Mouse (Mus musculus): ENCODE data around the gene Nudt8. TPM values are rescaled to one million over a fixed set of nuclear protein-coding genes. Genes with fewer than 3 reads are reported as not detected.
"Not testable (repeated sequence)": the region's sequence is repeated elsewhere in the genome, so short reads cannot be mapped to it uniquely, and the experiment has no call there.

Gene Nudt8
- polyA plus RNA-seq, 1 experiment from 2014 or later: 35.1 TPM

- in situ Hi-C loops (cut with MboI; ENCODE audit: low pct_unique_long_range_greater_than_20kb): no loop called here
- POLR2A ChIA-PET: interaction anchor here (0.6 to 1.6 kb wide), 3 partner anchors 9 to 22 kb away, joined by 3 to 7 read pairs (median 3); no protein-coding TSS in a partner anchor
- H3K27me3 ChIP-seq: peaks cover 2% of the 10 kb centered on the region
- TF ChIP-seq CTCF (IDR thresholded peaks at IDR 0.05): no peak
- DNase-seq (ENCODE audit: low read depth, low spot score): no peak
- no peak for ATAC-seq
- CTCF ChIA-PET: interaction anchor here (1.2 kb wide), 1 partner anchor 20 kb away, joined by 3 read pairs; no protein-coding TSS in a partner anchor
These were observed 27.2 kb downstream of the Nudt8 start for GRCm38 (mm10) chr19:4027576-4027975.

DNA sequence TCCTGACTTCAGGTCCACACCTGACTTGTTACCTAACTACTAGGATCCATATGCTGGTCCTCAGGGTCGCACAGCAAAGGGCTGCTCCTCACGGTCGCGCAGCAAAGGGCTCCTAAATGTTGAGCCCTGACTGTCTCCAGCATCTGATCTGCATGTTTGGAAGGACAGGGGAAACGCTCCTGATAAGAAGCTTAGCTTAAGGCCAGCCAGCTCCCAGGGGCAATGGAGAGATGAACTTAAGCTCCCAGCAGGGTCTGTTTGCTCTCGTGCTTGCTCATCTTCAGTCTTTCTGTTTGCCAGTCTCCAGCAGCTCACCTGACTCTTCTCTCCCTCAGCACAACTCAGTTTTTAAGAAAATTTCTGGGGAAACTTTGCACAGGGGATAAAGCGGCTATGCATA is 32.3 kb downstream of the Nudt8 start:
- TF ChIP-seq CTCF (IDR thresholded peaks at IDR 0.05): no peak
- in situ Hi-C loops (cut with MboI; ENCODE audit: low pct_unique_long_range_greater_than_20kb): no loop called here
- CTCF ChIA-PET: interaction anchor here (1.0 to 2.6 kb wide), 4 partner anchors 13 to 20 kb away, joined by 3 to 8 read pairs (median 3); partner anchors contain the start of gene Gstp2

DNA sequence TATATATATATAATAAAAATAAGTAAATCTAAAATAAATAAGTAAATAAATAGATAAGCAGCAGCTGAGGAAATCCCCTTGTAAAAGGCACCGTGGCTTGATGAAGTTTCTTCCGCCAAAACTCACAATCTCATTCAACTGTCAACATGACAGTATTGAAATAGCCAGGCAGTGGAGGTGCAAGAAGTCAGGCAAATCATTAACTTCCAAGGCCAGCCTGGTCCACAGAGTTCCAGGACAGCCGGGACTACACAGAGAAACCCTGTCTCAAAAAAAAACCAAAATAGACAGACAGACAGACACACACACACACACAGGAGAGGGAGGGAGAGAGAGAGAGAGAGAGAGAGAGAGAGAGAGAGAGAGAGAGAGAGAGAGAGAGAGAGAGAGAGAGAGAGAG is 32.9 kb downstream of the Nudt8 start:
- no peaks in the 10 kb centered on the region for H3K27me3 ChIP-seq
- ATAC-seq: no peak
- in situ Hi-C loops (cut with MboI; ENCODE audit: low pct_unique_long_range_greater_than_20kb): no loop called here
- TF ChIP-seq CTCF (IDR thresholded peaks at IDR 0.05): no peak
- ChIA-PET POLR2A (no interaction called here), CTCF (interaction anchor here (1.0 to 2.6 kb wide), 5 partner anchors 11 to 20 kb away, joined by 3 to 8 read pairs (median 3); partner anchors contain the start of gene Gstp2)
- no peak for DNase-seq (ENCODE audit: low read depth, low spot score)

More for the DNA sequence above, 32.3 kb downstream of the Nudt8 start:
- POLR2A ChIA-PET: no interaction called here
- no peak for ATAC-seq
- H3K27me3 ChIP-seq: no peaks in the 10 kb centered on the region
- DNase-seq (ENCODE audit: low read depth, low spot score): no peak

DNA sequence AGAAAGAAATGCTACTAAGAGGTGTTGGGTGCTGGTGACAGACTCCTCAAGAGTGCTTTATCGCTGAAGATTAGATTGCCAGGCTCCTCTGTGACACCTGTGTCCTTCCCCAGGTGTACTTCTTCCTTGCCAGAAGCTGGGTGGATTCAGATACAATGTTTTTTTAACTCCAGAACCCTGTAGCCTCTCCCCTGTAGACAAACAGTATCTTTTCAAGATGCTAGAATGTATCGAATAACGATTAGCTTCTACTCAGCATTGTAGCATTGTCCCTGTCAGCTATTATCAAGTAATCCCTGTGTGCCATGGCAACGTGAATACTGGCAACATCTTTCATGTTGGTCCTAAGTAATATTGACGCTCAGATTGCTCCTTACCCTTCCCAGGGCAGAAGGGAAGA is 33.4 kb downstream of the Nudt8 start:
- TF ChIP-seq CTCF (IDR thresholded peaks at IDR 0.05): no peak
- ATAC-seq: no peak
- in situ Hi-C loops (cut with MboI; ENCODE audit: low pct_unique_long_range_greater_than_20kb): no loop called here
- ChIA-PET CTCF (interaction anchor here (1.0 to 2.6 kb wide), 5 partner anchors 10 to 20 kb away, joined by 3 to 8 read pairs (median 3); partner anchors contain the start of gene Gstp2), POLR2A (interaction anchor here (0.6 kb wide), 2 partner anchors 13 to 157 kb away, joined by 3 to 4 read pairs; no protein-coding TSS in a partner anchor)
- no peak for DNase-seq (ENCODE audit: low read depth, low spot score)
- no peaks in the 10 kb centered on the region for H3K27me3 ChIP-seq

GRCm38 (mm10) chr19:4036327-4037045 is 36.1 kb downstream of the Nudt8 start:
- ATAC-seq: no peak
- in situ Hi-C loops (cut with MboI; ENCODE audit: low pct_unique_long_range_greater_than_20kb): no loop called here
- TF ChIP-seq CTCF (IDR thresholded peaks at IDR 0.05): no peak
- ChIA-PET CTCF (interaction anchor here (0.9 to 1.6 kb wide), 5 partner anchors 9 to 172 kb away, joined by 3 to 7 read pairs (median 4); partner anchors contain the start of gene Gstp2), POLR2A (interaction anchor here (0.5 to 1.1 kb wide), 5 partner anchors 9 to 279 kb away, joined by 3 read pairs; no protein-coding TSS in a partner anchor)
- DNase-seq (ENCODE audit: low read depth, low spot score): no peak
- H3K27me3 ChIP-seq: no peaks in the 10 kb centered on the region

GRCm38 (mm10) chr19:4037154-4037787 is 36.9 kb downstream of the Nudt8 start:
- DNase-seq (ENCODE audit: low read depth, low spot score); ATAC-seq; in situ Hi-C loops (cut with MboI; ENCODE audit: low pct_unique_long_range_greater_than_20kb); H3K27me3 ChIP-seq: not testable (repeated sequence)
- CTCF ChIA-PET: interaction anchor here (0.7 to 1.5 kb wide), 3 partner anchors 15 to 24 kb away, joined by 3 to 9 read pairs (median 4); partner anchors contain the start of gene Ndufv1
- POLR2A ChIA-PET: interaction anchor here (0.6 to 1.2 kb wide), 2 partner anchors 9 to 187 kb away, joined by 3 to 6 read pairs; partner anchors contain the start of gene Gstp2

GRCm38 (mm10) chr19:4037788-4038232 is 37.4 kb downstream of the Nudt8 start, which contains the start of gene Gstp1:
Gene Gstp1 (minus strand): TSS chr19:4037985.
- ATAC-seq: peak; percentile 72
- ChIA-PET POLR2A (interaction anchor here (0.6 to 1.2 kb wide), 3 partner anchors 8 to 187 kb away, joined by 3 to 6 read pairs (median 3); partner anchors contain the start of gene Gstp2), CTCF (interaction anchor here (0.7 to 1.5 kb wide), 4 partner anchors 10 to 25 kb away, joined by 3 to 9 read pairs (median 4); partner anchors contain the start of gene Ndufv1)
- DNase-seq (ENCODE audit: low read depth, low spot score): no peak
- H3K27me3 ChIP-seq: no peaks in the 10 kb centered on the region
- in situ Hi-C loops (cut with MboI; ENCODE audit: low pct_unique_long_range_greater_than_20kb): no loop called here
- no peak for TF ChIP-seq CTCF (IDR thresholded peaks at IDR 0.05)

- in situ Hi-C loops (cut with MboI; ENCODE audit: low pct_unique_long_range_greater_than_20kb); ATAC-seq; DNase-seq (ENCODE audit: low read depth, low spot score); CTCF ChIA-PET; H3K27me3 ChIP-seq; POLR2A ChIA-PET: not testable (repeated sequence)
These were observed 40.6 kb downstream of the Nudt8 start for GRCm38 (mm10) chr19:4040941-4041340.

DNA sequence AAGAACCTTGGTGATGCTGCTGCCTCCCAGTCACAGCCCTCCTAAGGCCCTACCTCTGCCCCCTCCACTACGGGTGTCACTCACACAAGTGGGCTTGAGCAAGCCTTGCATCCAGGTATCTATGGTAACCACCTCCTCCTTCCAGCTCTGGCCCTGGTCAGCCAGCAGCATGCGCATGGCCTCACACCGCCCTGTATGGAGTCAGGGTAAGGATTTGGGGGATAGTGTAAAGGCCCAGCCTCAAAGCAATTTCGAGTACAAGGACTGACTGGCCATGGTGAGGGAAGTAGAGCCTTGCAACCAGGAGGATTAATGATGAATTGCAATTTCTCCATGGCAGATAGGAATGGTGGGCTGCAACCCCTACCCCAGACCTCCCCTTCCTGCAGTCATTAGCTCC is 41.1 kb downstream of the Nudt8 start:
- in situ Hi-C loops (cut with MboI; ENCODE audit: low pct_unique_long_range_greater_than_20kb); H3K27me3 ChIP-seq; POLR2A ChIA-PET; ATAC-seq; DNase-seq (ENCODE audit: low read depth, low spot score): not testable (repeated sequence)
- CTCF ChIA-PET: interaction anchor here (0.8 kb wide), 1 partner anchor 11 kb away, joined by 3 read pairs; no protein-coding TSS in a partner anchor

GRCm38 (mm10) chr19:4042124-4042523 is 41.7 kb downstream of the Nudt8 start:
- no peaks in the 10 kb centered on the region for H3K27me3 ChIP-seq
- no peak for TF ChIP-seq CTCF (IDR thresholded peaks at IDR 0.05)
- in situ Hi-C loops (cut with MboI; ENCODE audit: low pct_unique_long_range_greater_than_20kb): no loop called here
- DNase-seq (ENCODE audit: low read depth, low spot score) (no peak), ATAC-seq (no peak)
- ChIA-PET CTCF (interaction anchor here (0.8 to 1.5 kb wide), 3 partner anchors 10 to 45 kb away, joined by 3 to 7 read pairs (median 3); no protein-coding TSS in a partner anchor), POLR2A (no interaction called here)

DNA sequence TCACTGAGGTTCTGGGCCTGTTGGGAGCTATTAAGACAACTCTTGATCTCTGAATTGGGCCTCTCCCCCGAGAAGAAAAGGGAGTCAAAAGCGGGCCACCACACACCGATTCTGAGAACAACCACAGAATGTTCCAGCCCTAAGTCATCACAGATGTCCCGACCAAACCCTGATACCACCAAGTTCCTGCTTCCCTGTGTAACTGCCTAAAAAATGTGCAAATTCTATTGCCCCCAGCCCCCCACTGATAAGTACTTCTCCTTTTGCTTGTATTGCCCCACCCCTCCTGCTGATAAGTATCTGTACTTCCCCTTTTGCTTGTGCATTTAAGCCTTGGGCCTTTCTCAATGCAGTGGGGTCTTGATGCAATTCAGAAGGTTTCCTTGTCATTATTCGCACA is 43.7 kb downstream of the Nudt8 start:
- POLR2A ChIA-PET: interaction anchor here (0.6 to 0.7 kb wide), 2 partner anchors 16 to 17 kb away, joined by 3 to 7 read pairs; no protein-coding TSS in a partner anchor
- H3K27me3 ChIP-seq; in situ Hi-C loops (cut with MboI; ENCODE audit: low pct_unique_long_range_greater_than_20kb); DNase-seq (ENCODE audit: low read depth, low spot score); ATAC-seq: not testable (repeated sequence)
- CTCF ChIA-PET: interaction anchor here (1.0 kb wide), 1 partner anchor 10 kb away, joined by 3 read pairs; no protein-coding TSS in a partner anchor

Measured in Patski (cell line).